Mouse (Mus musculus): ENCODE results near the gene Krit1. TPM values are rescaled to one million over a fixed set of nuclear protein-coding genes. Genes with fewer than 3 reads are reported as not detected.
"Not testable (repeated sequence)": the region's sequence is repeated elsewhere in the genome, so short reads cannot be mapped to it uniquely, and the experiment has no call there.

Krit1 gene
- polyA plus RNA-seq, 1 experiment = 56.1 TPM

DNA sequence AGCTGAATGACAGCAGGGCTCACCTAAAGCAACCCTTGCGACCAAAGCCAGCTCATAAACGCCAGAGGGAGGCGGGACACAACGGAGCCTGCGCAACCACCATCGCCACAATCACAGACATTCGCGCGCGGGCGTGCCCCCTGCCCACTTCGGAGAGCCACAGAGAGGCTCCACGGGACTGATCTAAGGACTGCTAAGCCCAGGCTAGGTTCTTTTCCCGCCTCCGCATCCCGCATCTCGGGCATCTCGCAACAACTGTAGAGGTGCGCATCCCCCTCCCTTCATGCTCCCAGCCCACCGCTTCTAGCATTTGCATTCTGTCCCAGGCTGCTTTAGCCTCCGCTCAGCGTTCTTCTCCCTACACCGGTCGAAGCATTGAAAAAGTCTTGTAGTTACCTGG lies 42.0 kb downstream of the Krit1 start, which contains the start of gene Lrrd1:
TSS of gene Lrrd1 (plus strand) at position 148 of the 400 bp plus-strand sequence.
- peak within 1 kb of the TSS; percentile 8; the same call in 1 of the 2 replicates for H3K9ac ChIP-seq (ENCODE audit: low read depth, poor library complexity, severe bottlenecking)
- TF ChIP-seq EP300 (IDR thresholded peaks at IDR 0.05; ENCODE audit: insufficient read depth, low read depth, low read length) = no peak
- no peak for TF ChIP-seq CTCF (IDR thresholded peaks at IDR 0.05; ENCODE audit: low read depth, low read length)
- TF ChIP-seq POLR2A (IDR thresholded peaks at IDR 0.05; ENCODE audit: insufficient read depth, low read length) = no peak
- H3K36me3 ChIP-seq (ENCODE audit: control insufficient read depth, insufficient read depth, low read length, poor library complexity, severe bottlenecking) = no peaks in the 10 kb centered on the region
- H3K4me1 ChIP-seq (ENCODE audit: control insufficient read depth, insufficient read depth, low read length) = no peaks in the 10 kb centered on the region
- no peaks in the 10 kb centered on the region for H3K9me3 ChIP-seq (replicated peaks; ENCODE audit: control insufficient read depth, insufficient read depth, low read length, poor library complexity, severe bottlenecking)
- no peak within 1 kb of the TSS for H3K27ac ChIP-seq (ENCODE audit: insufficient read depth, low read length)
- H3K27me3 ChIP-seq (ENCODE audit: control insufficient read depth, insufficient read depth, low read length, poor library complexity, severe bottlenecking) = no peaks in the 10 kb centered on the region
- peak within 1 kb of the TSS; percentile 72 for H3K4me3 ChIP-seq (ENCODE audit: low read depth, low read length)

DNA sequence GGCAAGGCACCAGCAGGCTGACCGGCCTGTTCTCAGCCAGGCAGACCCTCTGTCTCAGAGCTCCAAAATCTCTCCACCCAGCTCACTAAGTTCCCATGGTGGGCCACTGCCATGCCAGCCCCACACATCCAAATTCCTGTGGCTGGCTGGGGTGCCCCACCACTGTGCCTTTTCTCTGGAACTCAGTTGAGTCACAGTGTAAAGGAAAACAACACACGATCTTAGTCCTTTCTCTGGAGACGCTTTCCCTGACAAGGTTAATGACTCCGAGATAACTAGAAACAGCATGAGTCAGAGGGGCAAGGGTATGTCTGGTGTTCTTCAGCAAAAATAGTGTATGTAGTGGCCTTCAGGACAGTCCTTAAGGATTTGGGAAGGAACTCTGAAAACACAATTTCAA lies 67.2 kb downstream of the Krit1 start:
- H3K4me1 ChIP-seq (ENCODE audit: control insufficient read depth, insufficient read depth, low read length) = peaks cover 2% of the 10 kb centered on the region
- no peak overlapping the region for H3K4me3 ChIP-seq (ENCODE audit: low read depth, low read length)
- TF ChIP-seq POLR2A (IDR thresholded peaks at IDR 0.05; ENCODE audit: insufficient read depth, low read length) (no peak), CTCF (IDR thresholded peaks at IDR 0.05; ENCODE audit: low read depth, low read length) (no peak), EP300 (IDR thresholded peaks at IDR 0.05; ENCODE audit: insufficient read depth, low read depth, low read length) (no peak)
- H3K9me3 ChIP-seq (replicated peaks; ENCODE audit: control insufficient read depth, insufficient read depth, low read length, poor library complexity, severe bottlenecking) = no peaks in the 10 kb centered on the region
- no peak overlapping the region for H3K27ac ChIP-seq (ENCODE audit: insufficient read depth, low read length)
- no peak overlapping the region for H3K9ac ChIP-seq (ENCODE audit: low read depth, poor library complexity, severe bottlenecking)
- no peaks in the 10 kb centered on the region for H3K27me3 ChIP-seq (ENCODE audit: control insufficient read depth, insufficient read depth, low read length, poor library complexity, severe bottlenecking)
- no peaks in the 10 kb centered on the region for H3K36me3 ChIP-seq (ENCODE audit: control insufficient read depth, insufficient read depth, low read length, poor library complexity, severe bottlenecking)

DNA sequence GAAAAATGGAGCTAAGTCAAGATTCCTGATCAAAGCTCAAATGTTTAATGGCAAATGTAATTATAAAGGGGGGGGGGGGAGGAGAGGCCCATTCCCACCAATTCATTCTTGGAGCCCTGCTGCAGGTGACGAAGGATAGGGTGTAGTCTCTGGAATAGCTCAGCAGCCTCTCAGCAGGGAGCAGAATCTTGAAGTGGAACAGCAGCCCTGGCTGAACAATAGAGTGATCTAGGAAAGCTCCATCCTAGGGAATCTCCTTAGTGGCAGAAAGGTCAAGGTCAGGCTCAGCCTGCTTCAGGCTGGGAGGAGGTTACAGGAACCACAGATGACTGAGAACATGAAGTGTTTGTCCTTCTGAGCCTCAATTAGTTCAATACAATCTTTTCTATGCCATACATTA lies 69.4 kb downstream of the Krit1 start:
- Histone ChIP-seq H3K36me3 (ENCODE audit: control insufficient read depth, insufficient read depth, low read length, poor library complexity, severe bottlenecking) (no peaks in the 10 kb centered on the region), H3K4me3 (ENCODE audit: low read depth, low read length) (no peak overlapping the region), H3K9me3 (replicated peaks; ENCODE audit: control insufficient read depth, insufficient read depth, low read length, poor library complexity, severe bottlenecking) (no peaks in the 10 kb centered on the region), H3K27ac (ENCODE audit: insufficient read depth, low read length) (no peak overlapping the region), H3K27me3 (ENCODE audit: control insufficient read depth, insufficient read depth, low read length, poor library complexity, severe bottlenecking) (no peaks in the 10 kb centered on the region), H3K9ac (ENCODE audit: low read depth, poor library complexity, severe bottlenecking) (no peak overlapping the region), H3K4me1 (ENCODE audit: control insufficient read depth, insufficient read depth, low read length) (peaks cover 2% of the 10 kb centered on the region)
- TF ChIP-seq CTCF (IDR thresholded peaks at IDR 0.05; ENCODE audit: low read depth, low read length) (no peak), EP300 (IDR thresholded peaks at IDR 0.05; ENCODE audit: insufficient read depth, low read depth, low read length) (peak; percentile 93)

DNA sequence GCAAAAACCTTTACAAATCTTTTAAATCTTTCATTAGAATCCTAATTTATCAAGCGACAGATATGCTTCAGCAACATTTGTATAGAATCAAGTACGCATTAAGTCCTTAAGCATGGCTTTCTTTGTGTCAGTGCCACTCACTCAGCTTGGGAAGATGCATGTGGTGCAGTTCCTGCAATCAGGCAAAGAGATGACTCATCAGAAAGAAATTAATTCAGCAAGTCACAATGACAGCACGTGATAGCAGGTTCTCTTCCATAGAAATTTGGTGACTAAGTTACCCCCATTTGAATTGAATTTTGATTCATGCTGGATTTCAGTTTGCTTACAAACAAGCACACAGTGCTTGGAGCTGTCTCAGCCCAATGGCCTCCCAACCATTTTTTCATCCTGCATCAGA lies 70.5 kb downstream of the Krit1 start:
- no peak overlapping the region for H3K4me3 ChIP-seq (ENCODE audit: low read depth, low read length)
- H3K9me3 ChIP-seq (replicated peaks; ENCODE audit: control insufficient read depth, insufficient read depth, low read length, poor library complexity, severe bottlenecking) = no peaks in the 10 kb centered on the region
- TF ChIP-seq EP300 (IDR thresholded peaks at IDR 0.05; ENCODE audit: insufficient read depth, low read depth, low read length) (no peak), CTCF (IDR thresholded peaks at IDR 0.05; ENCODE audit: low read depth, low read length) (no peak), POLR2A (IDR thresholded peaks at IDR 0.05; ENCODE audit: insufficient read depth, low read length) (no peak)
- no peaks in the 10 kb centered on the region for H3K27me3 ChIP-seq (ENCODE audit: control insufficient read depth, insufficient read depth, low read length, poor library complexity, severe bottlenecking)
- peaks cover 2% of the 10 kb centered on the region for H3K4me1 ChIP-seq (ENCODE audit: control insufficient read depth, insufficient read depth, low read length)
- no peak overlapping the region for H3K9ac ChIP-seq (ENCODE audit: low read depth, poor library complexity, severe bottlenecking)
- H3K36me3 ChIP-seq (ENCODE audit: control insufficient read depth, insufficient read depth, low read length, poor library complexity, severe bottlenecking) = no peaks in the 10 kb centered on the region
- H3K27ac ChIP-seq (ENCODE audit: insufficient read depth, low read length) = no peak overlapping the region

DNA sequence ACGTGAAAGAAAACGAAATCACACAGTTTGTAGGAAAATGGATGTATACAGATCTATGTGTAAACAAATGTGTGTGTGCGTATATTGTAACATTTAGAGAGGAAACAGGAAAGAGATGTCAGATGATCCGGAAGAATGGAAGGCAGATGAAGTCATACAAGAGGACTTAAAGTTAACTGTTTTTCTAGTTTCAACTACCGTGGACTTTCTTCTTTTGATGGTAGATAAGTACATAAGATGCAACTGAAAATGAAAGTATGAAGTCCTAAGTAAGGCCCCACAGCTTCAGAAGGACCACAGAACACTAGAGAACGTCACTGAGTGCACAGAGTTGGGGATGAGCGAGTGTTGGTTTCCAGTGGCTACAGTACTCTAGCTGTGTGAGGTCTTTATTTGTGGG lies 83.9 kb downstream of the Krit1 start:
- H3K9ac ChIP-seq (ENCODE audit: low read depth, poor library complexity, severe bottlenecking); H3K4me3 ChIP-seq (ENCODE audit: low read depth, low read length); H3K9me3 ChIP-seq (replicated peaks; ENCODE audit: control insufficient read depth, insufficient read depth, low read length, poor library complexity, severe bottlenecking); H3K27me3 ChIP-seq (ENCODE audit: control insufficient read depth, insufficient read depth, low read length, poor library complexity, severe bottlenecking); H3K4me1 ChIP-seq (ENCODE audit: control insufficient read depth, insufficient read depth, low read length); H3K36me3 ChIP-seq (ENCODE audit: control insufficient read depth, insufficient read depth, low read length, poor library complexity, severe bottlenecking); H3K27ac ChIP-seq (ENCODE audit: insufficient read depth, low read length): not testable (repeated sequence)

DNA sequence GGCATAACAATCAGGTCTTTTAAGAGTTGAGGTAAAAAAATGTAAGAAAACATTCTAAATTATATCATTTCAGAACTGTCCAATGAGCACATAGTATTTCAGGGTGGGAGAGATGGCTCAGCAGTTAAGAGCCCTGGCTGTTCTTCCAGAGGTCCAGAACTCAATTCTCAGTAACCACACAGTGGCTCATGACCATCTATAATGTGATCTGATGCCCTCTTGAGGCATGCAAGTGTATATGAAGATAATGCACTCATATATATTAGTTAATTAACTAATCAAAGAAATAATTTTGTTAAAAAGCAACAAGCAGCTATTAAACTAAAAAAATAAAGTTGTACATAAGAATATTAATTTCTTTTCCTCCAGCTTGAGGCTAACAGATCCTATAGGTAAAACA lies 86.2 kb downstream of the Krit1 start:
- H3K27ac ChIP-seq (ENCODE audit: insufficient read depth, low read length) = no peak overlapping the region
- H3K4me1 ChIP-seq (ENCODE audit: control insufficient read depth, insufficient read depth, low read length) = no peaks in the 10 kb centered on the region
- no peaks in the 10 kb centered on the region for H3K36me3 ChIP-seq (ENCODE audit: control insufficient read depth, insufficient read depth, low read length, poor library complexity, severe bottlenecking)
- H3K27me3 ChIP-seq (ENCODE audit: control insufficient read depth, insufficient read depth, low read length, poor library complexity, severe bottlenecking) = no peaks in the 10 kb centered on the region
- H3K4me3 ChIP-seq (ENCODE audit: low read depth, low read length) = no peak overlapping the region
- no peak overlapping the region for H3K9ac ChIP-seq (ENCODE audit: low read depth, poor library complexity, severe bottlenecking)
- TF ChIP-seq EP300 (IDR thresholded peaks at IDR 0.05; ENCODE audit: insufficient read depth, low read depth, low read length) (no peak), CTCF (IDR thresholded peaks at IDR 0.05; ENCODE audit: low read depth, low read length) (no peak), POLR2A (IDR thresholded peaks at IDR 0.05; ENCODE audit: insufficient read depth, low read length) (no peak)
- no peaks in the 10 kb centered on the region for H3K9me3 ChIP-seq (replicated peaks; ENCODE audit: control insufficient read depth, insufficient read depth, low read length, poor library complexity, severe bottlenecking)

DNA sequence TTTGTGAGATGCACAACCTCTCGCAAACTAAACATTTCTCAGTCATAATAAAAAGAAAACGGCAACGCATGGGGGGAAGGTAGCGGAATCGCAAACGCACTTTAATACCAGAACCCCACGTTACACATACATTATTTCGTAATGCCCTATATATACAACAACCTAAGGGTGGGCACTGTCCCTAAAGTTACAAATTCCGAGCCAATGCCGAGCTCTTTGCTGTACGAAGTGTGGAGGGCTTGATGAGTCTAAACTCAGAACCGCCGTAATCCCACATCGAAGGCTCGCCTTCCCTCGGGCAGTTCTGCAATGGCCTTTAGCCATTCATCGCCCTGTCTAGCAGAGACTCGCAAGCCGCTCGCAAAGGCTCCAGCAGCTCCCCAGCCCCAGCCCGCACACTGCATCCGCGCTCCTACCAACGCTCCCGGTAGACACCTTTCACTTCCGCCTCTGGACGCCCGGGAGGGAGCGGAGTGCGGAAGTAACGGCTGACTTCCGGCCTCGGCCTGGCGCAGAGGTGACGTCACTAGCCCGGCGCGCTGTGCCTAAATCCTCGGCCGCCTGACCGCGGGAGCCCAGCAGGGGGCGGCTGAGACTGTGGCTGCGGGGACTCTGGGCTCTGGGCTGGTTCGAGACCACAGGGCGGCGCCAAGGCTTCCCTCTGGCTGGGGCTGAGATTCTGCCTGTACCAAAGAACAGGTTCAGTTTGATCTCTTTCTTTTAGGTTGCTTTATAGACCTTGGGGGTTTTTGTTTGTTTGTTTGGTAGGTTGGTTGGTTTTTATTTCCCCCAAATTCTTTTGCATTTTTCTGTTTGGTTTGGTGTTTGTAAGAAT lies 90.7 kb downstream of the Krit1 start, which contains the start of gene Mterf1a:
TSS of gene Mterf1a (minus strand) at position 475 of the 835 bp plus-strand sequence.
- Histone ChIP-seq H3K9ac (ENCODE audit: low read depth, poor library complexity, severe bottlenecking) (peak within 1 kb of the TSS; percentile 75), H3K4me3 (ENCODE audit: low read depth, low read length) (peak within 1 kb of the TSS; percentile 44)
- H3K4me1 ChIP-seq (ENCODE audit: control insufficient read depth, insufficient read depth, low read length); H3K36me3 ChIP-seq (ENCODE audit: control insufficient read depth, insufficient read depth, low read length, poor library complexity, severe bottlenecking); H3K9me3 ChIP-seq (replicated peaks; ENCODE audit: control insufficient read depth, insufficient read depth, low read length, poor library complexity, severe bottlenecking); H3K27me3 ChIP-seq (ENCODE audit: control insufficient read depth, insufficient read depth, low read length, poor library complexity, severe bottlenecking); H3K27ac ChIP-seq (ENCODE audit: insufficient read depth, low read length): not testable (repeated sequence)

DNA sequence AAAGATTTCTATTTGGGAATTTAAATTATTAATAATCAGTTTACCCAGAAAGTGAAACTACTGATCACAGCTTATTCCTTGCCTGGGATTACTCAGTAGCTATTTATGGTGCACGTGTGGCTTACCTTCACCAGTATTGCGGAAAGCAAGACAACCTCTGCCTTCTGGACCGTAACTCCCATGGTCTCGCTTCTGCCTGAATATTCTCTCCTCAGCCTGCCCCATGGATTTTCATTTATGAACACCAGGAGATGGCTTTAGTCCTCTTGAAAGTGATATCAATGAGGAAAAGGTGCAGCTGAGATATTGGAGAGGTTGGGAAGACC lies 91.3 kb downstream of the Krit1 start:
- H3K4me3 ChIP-seq (ENCODE audit: low read depth, low read length); H3K9ac ChIP-seq (ENCODE audit: low read depth, poor library complexity, severe bottlenecking); H3K4me1 ChIP-seq (ENCODE audit: control insufficient read depth, insufficient read depth, low read length); H3K36me3 ChIP-seq (ENCODE audit: control insufficient read depth, insufficient read depth, low read length, poor library complexity, severe bottlenecking); H3K9me3 ChIP-seq (replicated peaks; ENCODE audit: control insufficient read depth, insufficient read depth, low read length, poor library complexity, severe bottlenecking); H3K27ac ChIP-seq (ENCODE audit: insufficient read depth, low read length); H3K27me3 ChIP-seq (ENCODE audit: control insufficient read depth, insufficient read depth, low read length, poor library complexity, severe bottlenecking): not testable (repeated sequence)
